Mouse (Mus musculus): ENCODE results near the gene Mrps21. TPM values are rescaled to one million over a fixed set of nuclear protein-coding genes. Genes with fewer than 3 reads are reported as not detected.
"Not testable (repeated sequence)": the region's sequence is repeated elsewhere in the genome, so short reads cannot be mapped to it uniquely, and the experiment has no call there.

Gene Mrps21
- total and polyA plus RNA-seq, 3 experiments: 251 to 557 (median 317) TPM

DNA sequence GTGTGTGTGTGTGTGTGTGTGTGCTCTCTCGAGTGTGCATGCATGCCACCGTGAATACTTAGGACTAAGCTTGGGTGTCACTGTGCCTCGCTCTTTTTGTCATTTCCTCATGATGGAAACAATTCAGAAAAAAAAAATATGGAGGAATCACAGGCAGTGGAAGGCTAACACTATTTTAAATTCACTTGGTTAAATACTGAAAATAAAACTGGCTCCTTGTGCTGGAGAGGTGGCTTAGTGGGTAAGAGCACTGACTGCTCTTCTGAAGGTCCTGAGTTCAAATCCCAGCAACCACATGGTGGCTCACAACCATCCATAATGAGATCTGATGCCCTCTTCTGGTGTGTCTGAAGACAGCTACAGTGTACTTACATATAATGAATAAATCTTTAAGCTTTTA lies 13.0 kb downstream of the Mrps21 start:
- H3K4me3 ChIP-seq (replicated peaks in 1 of 3; ENCODE audit: low read depth in 2 of 3, low read length in 2 of 3, poor library complexity in 1 of 3); H3K4me2 ChIP-seq (ENCODE audit: insufficient read depth, low read depth, poor library complexity, severe bottlenecking); H3K9ac ChIP-seq (ENCODE audit: insufficient read depth, low read depth); H3K27ac ChIP-seq (ENCODE audit: insufficient read depth, low read depth); H3K27me3 ChIP-seq (replicated peaks); dilution Hi-C loops (cut with MboI; ENCODE audit: extremely low pct_ligation_motif_present, extremely low pct_unique_long_range_greater_than_20kb, low sequenced_read_pairs); DNase-seq (ENCODE audit: extremely low read depth); H3K9me3 ChIP-seq (replicated peaks; ENCODE audit: low read length): not testable (repeated sequence)
- H3K79me2 ChIP-seq (replicated peaks; ENCODE audit: control insufficient read depth, extremely low read depth, insufficient read depth, poor library complexity, severe bottlenecking): peaks cover 19% of the 10 kb centered on the region
- H3K36me3 ChIP-seq (replicated peaks in 1 of 2; ENCODE audit: control insufficient read depth in 1 of 2, insufficient read depth in 1 of 2, low read length in 1 of 2): peaks cover 9 to 25% of the 10 kb centered on the region in 2 experiments
- H3K4me1 ChIP-seq (ENCODE audit: control insufficient read depth in 1 of 2, insufficient read depth in 2 of 2): peaks cover 0 to 13% of the 10 kb centered on the region in 2 experiments; a peak in 1 of 4 replicates
- in situ Hi-C loops (cut with MboI; ENCODE audit: low pct_ligation_motif_present, low pct_unique_long_range_greater_than_20kb, low sequenced_read_pairs): loop anchor here (10.0 kb wide), 1 partner anchor 197 kb away; the partner anchor contains the start of gene Vps45

- Histone ChIP-seq H3K79me2 (replicated peaks; ENCODE audit: control insufficient read depth, extremely low read depth, insufficient read depth, poor library complexity, severe bottlenecking) (peaks cover 22% of the 10 kb centered on the region), H3K36me3 (replicated peaks in 1 of 2; ENCODE audit: control insufficient read depth in 1 of 2, insufficient read depth in 1 of 2, low read length in 1 of 2) (peaks cover 9 to 31% of the 10 kb centered on the region in 2 experiments), H3K4me1 (ENCODE audit: control insufficient read depth in 1 of 2, insufficient read depth in 2 of 2) (peaks cover 0 to 13% of the 10 kb centered on the region in 2 experiments; a peak in 1 of 4 replicates)
- H3K27ac ChIP-seq (ENCODE audit: insufficient read depth, low read depth); DNase-seq (ENCODE audit: extremely low read depth); H3K4me2 ChIP-seq (ENCODE audit: insufficient read depth, low read depth, poor library complexity, severe bottlenecking); dilution Hi-C loops (cut with MboI; ENCODE audit: extremely low pct_ligation_motif_present, extremely low pct_unique_long_range_greater_than_20kb, low sequenced_read_pairs); H3K9me3 ChIP-seq (replicated peaks; ENCODE audit: low read length); H3K27me3 ChIP-seq (replicated peaks); H3K9ac ChIP-seq (ENCODE audit: insufficient read depth, low read depth); H3K4me3 ChIP-seq (replicated peaks in 1 of 3; ENCODE audit: low read depth in 2 of 3, low read length in 2 of 3, poor library complexity in 1 of 3): not testable (repeated sequence)
- in situ Hi-C loops (cut with MboI; ENCODE audit: low pct_ligation_motif_present, low pct_unique_long_range_greater_than_20kb, low sequenced_read_pairs): loop anchor here (10.0 kb wide), 1 partner anchor 198 kb away; the partner anchor contains the start of gene Vps45
- TF ChIP-seq ZNF384 (IDR thresholded peaks at IDR 0.05; ENCODE audit: low read depth, low read length): 0 out of 2 replicates have a peak, but pooled peaks have one; percentile 19
These were observed 14.3 kb downstream of the Mrps21 start for GRCm38 (mm10) chr3:95857050-95857449.

GRCm38 (mm10) chr3:95856115-95856514 lies 15.2 kb downstream of the Mrps21 start:
- no peaks in the 10 kb centered on the region for H3K9me3 ChIP-seq (replicated peaks; ENCODE audit: low read length)
- peak overlapping the region; percentile 38 for H3K4me2 ChIP-seq (ENCODE audit: insufficient read depth, low read depth, poor library complexity, severe bottlenecking)
- H3K79me2 ChIP-seq (replicated peaks; ENCODE audit: control insufficient read depth, extremely low read depth, insufficient read depth, poor library complexity, severe bottlenecking): peaks cover 22% of the 10 kb centered on the region
- no peak for DNase-seq (ENCODE audit: extremely low read depth)
- H3K9ac ChIP-seq (ENCODE audit: insufficient read depth, low read depth): peak overlapping the region; percentile 26; the same call in 1 of the 2 replicates
- H3K36me3 ChIP-seq (replicated peaks in 1 of 2; ENCODE audit: control insufficient read depth in 1 of 2, insufficient read depth in 1 of 2, low read length in 1 of 2): peaks cover 18 to 34% of the 10 kb centered on the region in 2 experiments
- peak overlapping the region in 1 of 3 experiments; percentile 78 for H3K4me3 ChIP-seq (replicated peaks in 1 of 3; ENCODE audit: low read depth in 2 of 3, low read length in 2 of 3, poor library complexity in 1 of 3)
- TF ChIP-seq BHLHE40 (IDR thresholded peaks at IDR 0.05; ENCODE audit: low read depth, low read length): no peak
- TF ChIP-seq MEF2A (IDR thresholded peaks at IDR 0.05; ENCODE audit: borderline replicate concordance, low read depth, low read length): no peak
- TF ChIP-seq EP300 (IDR thresholded peaks at IDR 0.05; ENCODE audit: low read length): no peak
- no peak for TF ChIP-seq MXI1 (IDR thresholded peaks at IDR 0.05; ENCODE audit: low read depth, low read length)
- no peak for TF ChIP-seq GABPA (IDR thresholded peaks at IDR 0.05; ENCODE audit: insufficient replicate concordance, low read depth, low read length)
- no peak for TF ChIP-seq HCFC1 (IDR thresholded peaks at IDR 0.05; ENCODE audit: low read depth, low read length)
- TF ChIP-seq USF1 (IDR thresholded peaks at IDR 0.05; ENCODE audit: low read depth, low read length): no peak
- no peak for TF ChIP-seq POLR2A (IDR thresholded peaks at IDR 0.05; ENCODE audit: low read depth, low read length)
- TF ChIP-seq KAT2A (IDR thresholded peaks at IDR 0.05; ENCODE audit: insufficient replicate concordance, low read length): no peak
- TF ChIP-seq CHD1 (IDR thresholded peaks at IDR 0.05; ENCODE audit: low read depth, low read length): no peak
- TF ChIP-seq RAD21 (IDR thresholded peaks at IDR 0.05; ENCODE audit: low read depth, low read length): no peak
- TF ChIP-seq NRF1 (IDR thresholded peaks at IDR 0.05; ENCODE audit: low read depth, low read length): no peak
- TF ChIP-seq MAZ (IDR thresholded peaks at IDR 0.05; ENCODE audit: low read depth, low read length): no peak
- TF ChIP-seq SMC3 (IDR thresholded peaks at IDR 0.05; ENCODE audit: low read depth, low read length): no peak
- no peak for TF ChIP-seq ZKSCAN1 (IDR thresholded peaks at IDR 0.05; ENCODE audit: borderline replicate concordance, low read depth, low read length)
- TF ChIP-seq MAFK (IDR thresholded peaks at IDR 0.05; ENCODE audit: insufficient replicate concordance, low read length): no peak
- no peak for TF ChIP-seq JUN (IDR thresholded peaks at IDR 0.05; ENCODE audit: insufficient read depth, low read depth, low read length)
- no peak for TF ChIP-seq ZC3H11A (IDR thresholded peaks at IDR 0.05; ENCODE audit: low read depth, low read length)
- H3K4me1 ChIP-seq (ENCODE audit: control insufficient read depth in 1 of 2, insufficient read depth in 2 of 2): peaks cover 0 to 13% of the 10 kb centered on the region in 2 experiments; a peak in 1 of 4 replicates
- in situ Hi-C loops (cut with MboI; ENCODE audit: low pct_ligation_motif_present, low pct_unique_long_range_greater_than_20kb, low sequenced_read_pairs) (loop anchor here (10.0 kb wide), 1 partner anchor 199 kb away; the partner anchor contains the start of gene Vps45), dilution Hi-C loops (cut with MboI; ENCODE audit: extremely low pct_ligation_motif_present, extremely low pct_unique_long_range_greater_than_20kb, low sequenced_read_pairs) (no loop called here)
- H3K27ac ChIP-seq (ENCODE audit: insufficient read depth, low read depth): no peak overlapping the region
- no peaks in the 10 kb centered on the region for H3K27me3 ChIP-seq (replicated peaks)
